Mouse (Mus musculus) CH12.LX (cell line): ENCODE measurements around the gene Btn1a1. TPM values are rescaled to one million over a fixed set of nuclear protein-coding genes. Genes with fewer than 3 reads are reported as not detected.

Source experiments
- DNase-seq: peaks from one replicate; pipeline ENCODE4 v3.0.0-alpha.2; 2013; ENCODE audit errors: extremely low read depth
- H3K27ac ChIP-seq: 2 replicates; pipeline ENCODE4 v1.5.1; 2012; ENCODE audit warnings: low read depth, mild to moderate bottlenecking, control low read depth, moderate library complexity; ENCODE audit not compliant: insufficient read depth
- H3K27me3 ChIP-seq: replicated peaks from 2 replicates; pipeline ENCODE3; 2012; ENCODE audit warnings: inconsistent platforms
- H3K36me3 ChIP-seq, 2 experiments: replicated peaks in 1 of 2; 2 replicates each; pipeline versions ENCODE3 to v1.6.1; 2012; ENCODE audit warnings: inconsistent platforms in 1 of 2, low read length in 1 of 2, mild to moderate bottlenecking in 1 of 2, mixed read lengths in 1 of 2, moderate library complexity in 1 of 2; ENCODE audit not compliant: control insufficient read depth in 1 of 2, insufficient read depth in 1 of 2
- H3K4me1 ChIP-seq, 2 experiments: 2 replicates each; pipeline ENCODE4 v1.6.1; 2012; ENCODE audit warnings: inconsistent platforms in 1 of 2, moderate library complexity in 1 of 2; ENCODE audit not compliant: insufficient read depth in 2 of 2, control insufficient read depth in 1 of 2
- H3K4me2 ChIP-seq: 2 replicates; pipeline ENCODE4 v1.6.1; 2012; ENCODE audit warnings: low read depth, mild to moderate bottlenecking, control low read depth; ENCODE audit not compliant: poor library complexity, insufficient read depth, severe bottlenecking
- H3K4me3 ChIP-seq, 3 experiments: fragments of 150-350 bp in 1 of 3; sonication (generic) in 1 of 3; replicated peaks in 1 of 3; 2 replicates each; pipeline versions ENCODE3 to v1.5.1; 2011 to 2012; ENCODE audit warnings: low read depth in 2 of 3, low read length in 2 of 3, mild to moderate bottlenecking in 2 of 3, moderate library complexity in 2 of 3, control low read depth in 1 of 3, improper control_type of control experiment in 1 of 3, inconsistent platforms in 1 of 3, mixed read lengths in 1 of 3; ENCODE audit not compliant: poor library complexity in 1 of 3
- H3K79me2 ChIP-seq: replicated peaks from 2 replicates; pipeline ENCODE4 v1.6.1; 2012; ENCODE audit warnings: mild to moderate bottlenecking, moderate library complexity; ENCODE audit not compliant: control insufficient read depth, poor library complexity, insufficient read depth, severe bottlenecking; ENCODE audit errors: extremely low read depth
- H3K9ac ChIP-seq: 2 replicates; pipeline ENCODE4 v1.6.1; 2012; ENCODE audit warnings: low read depth, mild to moderate bottlenecking, control low read depth, moderate library complexity; ENCODE audit not compliant: insufficient read depth
- H3K9me3 ChIP-seq: replicated peaks from 2 replicates; pipeline ENCODE3; 2012; ENCODE audit warnings: low read length, inconsistent platforms, mixed read lengths
- BHLHE40 ChIP-seq: IDR thresholded peaks from 2 replicates; pipeline ENCODE4 v1.6.1; 2011; ENCODE audit warnings: mild to moderate bottlenecking, low read depth, low read length, improper control_type of control experiment
- CHD1 ChIP-seq: IDR thresholded peaks from 2 replicates; pipeline ENCODE4 v1.6.1; 2012; ENCODE audit warnings: low read depth, low read length, improper control_type of control experiment, inconsistent platforms
- CHD2 ChIP-seq: IDR thresholded peaks from 2 replicates; pipeline ENCODE4 v1.6.1; 2011; ENCODE audit warnings: low read length, improper control_type of control experiment
- CTCF ChIP-seq, 2 experiments: IDR thresholded peaks in 1 of 2; conservative IDR thresholded peaks in 1 of 2; 2 replicates each; pipeline ENCODE4 v1.5.1; 2011 to 2012; ENCODE audit warnings: low read depth in 2 of 2, low read length in 2 of 2, improper control_type of control experiment in 1 of 2, inconsistent platforms in 1 of 2, mild to moderate bottlenecking in 1 of 2, moderate library complexity in 1 of 2
- E2F4 ChIP-seq: IDR thresholded peaks from 2 replicates; pipeline ENCODE4 v1.6.1; 2011; ENCODE audit warnings: low read depth, low read length, improper control_type of control experiment; ENCODE audit not compliant: insufficient replicate concordance
- ELF1 ChIP-seq: IDR thresholded peaks from 2 replicates; pipeline ENCODE4 v1.6.1; 2014; ENCODE audit warnings: low read depth, mild to moderate bottlenecking, inconsistent platforms, low read length, improper control_type of control experiment
- EP300 ChIP-seq: IDR thresholded peaks from 2 replicates; pipeline ENCODE4 v1.6.1; 2011; ENCODE audit warnings: low read length, improper control_type of control experiment
- ETS1 ChIP-seq: conservative IDR thresholded peaks from 2 replicates; pipeline ENCODE4 v1.6.1; 2012; ENCODE audit warnings: low read depth, mild to moderate bottlenecking, inconsistent platforms, low read length, improper control_type of control experiment, moderate library complexity
- HCFC1 ChIP-seq: IDR thresholded peaks from 2 replicates; pipeline ENCODE4 v1.6.1; 2012; ENCODE audit warnings: low read depth, mild to moderate bottlenecking, inconsistent platforms, low read length, improper control_type of control experiment
- IRF4 ChIP-seq: IDR thresholded peaks from 2 replicates; pipeline ENCODE4 v1.6.1; 2014; ENCODE audit warnings: low read depth, mild to moderate bottlenecking, inconsistent platforms, low read length, improper control_type of control experiment
- KAT2A ChIP-seq: IDR thresholded peaks from 2 replicates; pipeline ENCODE4 v1.6.1; 2012; ENCODE audit warnings: low read length, improper control_type of control experiment, inconsistent platforms; ENCODE audit not compliant: insufficient replicate concordance
- MAFK ChIP-seq: IDR thresholded peaks from 2 replicates; pipeline ENCODE4 v1.6.1; 2011; ENCODE audit warnings: low read length, improper control_type of control experiment; ENCODE audit not compliant: insufficient replicate concordance
- MAZ ChIP-seq: IDR thresholded peaks from 2 replicates; pipeline ENCODE4 v1.6.1; 2012; ENCODE audit warnings: low read depth, mild to moderate bottlenecking, inconsistent platforms, low read length, improper control_type of control experiment, moderate library complexity
- MEF2A ChIP-seq: IDR thresholded peaks from 2 replicates; pipeline ENCODE4 v1.6.1; 2014; ENCODE audit warnings: low read depth, mild to moderate bottlenecking, inconsistent platforms, low read length, improper control_type of control experiment, borderline replicate concordance
- MXI1 ChIP-seq: IDR thresholded peaks from 2 replicates; pipeline ENCODE4 v1.6.1; 2011; ENCODE audit warnings: mild to moderate bottlenecking, low read depth, low read length, improper control_type of control experiment
- MYC ChIP-seq: IDR thresholded peaks from 2 replicates; pipeline ENCODE4 v1.6.1; 2011; ENCODE audit warnings: low read depth, mild to moderate bottlenecking, improper control_type of control experiment, low read length
- NELFE ChIP-seq: IDR thresholded peaks from 2 replicates; pipeline ENCODE4 v1.6.1; 2011; ENCODE audit warnings: low read depth, low read length, improper control_type of control experiment
- NRF1 ChIP-seq: IDR thresholded peaks from 2 replicates; pipeline ENCODE4 v1.6.1; 2014; ENCODE audit warnings: low read depth, mild to moderate bottlenecking, inconsistent platforms, low read length, improper control_type of control experiment, moderate library complexity
- POLR2A ChIP-seq: IDR thresholded peaks from 2 replicates; pipeline ENCODE4 v1.6.1; 2011; ENCODE audit warnings: low read depth, mild to moderate bottlenecking, improper control_type of control experiment, low read length
- POLR2AphosphoS2 ChIP-seq: IDR thresholded peaks from 2 replicates; pipeline ENCODE4 v1.6.1; 2011; ENCODE audit warnings: low read depth, low read length, improper control_type of control experiment
- RAD21 ChIP-seq: IDR thresholded peaks from 2 replicates; pipeline ENCODE4 v1.6.1; 2011; ENCODE audit warnings: low read depth, mild to moderate bottlenecking, low read length, improper control_type of control experiment, moderate library complexity
- SIN3A ChIP-seq: IDR thresholded peaks from 2 replicates; pipeline ENCODE4 v1.6.1; 2012; ENCODE audit warnings: low read length, improper control_type of control experiment, inconsistent platforms
- TBP ChIP-seq: conservative IDR thresholded peaks from 2 replicates; pipeline ENCODE4 v1.6.1; 2011; ENCODE audit warnings: low read depth, low read length, improper control_type of control experiment
- TCF12 ChIP-seq: IDR thresholded peaks from 2 replicates; pipeline ENCODE4 v1.6.1; 2014; ENCODE audit warnings: low read depth, mild to moderate bottlenecking, inconsistent platforms, low read length, improper control_type of control experiment
- UBTF ChIP-seq: IDR thresholded peaks from 2 replicates; pipeline ENCODE4 v1.6.1; 2012; ENCODE audit warnings: low read depth, mild to moderate bottlenecking, inconsistent platforms, low read length, improper control_type of control experiment, moderate library complexity
- USF1 ChIP-seq: IDR thresholded peaks from 2 replicates; pipeline ENCODE4 v1.6.1; 2014; ENCODE audit warnings: low read depth, mild to moderate bottlenecking, inconsistent platforms, low read length, improper control_type of control experiment
- ZKSCAN1 ChIP-seq: IDR thresholded peaks from 2 replicates; pipeline ENCODE4 v1.6.1; 2012; ENCODE audit warnings: low read depth, inconsistent platforms, low read length, improper control_type of control experiment, borderline replicate concordance
- ZMIZ1 ChIP-seq: IDR thresholded peaks from 2 replicates; pipeline ENCODE4 v1.6.1; 2012; ENCODE audit warnings: low read depth, mild to moderate bottlenecking, inconsistent platforms, low read length, improper control_type of control experiment
- ZNF384 ChIP-seq: IDR thresholded peaks from 2 replicates; pipeline ENCODE4 v1.6.1; 2012; ENCODE audit warnings: low read depth, low read length, improper control_type of control experiment, inconsistent platforms
- dilution Hi-C: fragments of 300-500 bp; cut with MboI; formaldehyde crosslinking; loops from 2 replicates; pipeline ENCODE4 v1.14.3; 2020; ENCODE audit warnings: low sequenced_read_pairs; ENCODE audit not compliant: extremely low pct_unique_long_range_greater_than_20kb, extremely low pct_ligation_motif_present
- in situ Hi-C: fragments of 300-500 bp; cut with MboI; formaldehyde crosslinking; loops from 3 replicates; pipeline ENCODE4 v1.14.3; 2019; ENCODE audit warnings: low sequenced_read_pairs, low pct_ligation_motif_present, low pct_unique_long_range_greater_than_20kb, mixed read lengths
- polyA plus RNA-seq: library from polyadenylated mRNA; unstranded; fragments of >175 nt; gene quantifications from 2 replicates; pipeline ENCODE4 v1.2.1, GENCODE M21; 2012; ENCODE audit warnings: low read depth; ENCODE audit not compliant: insufficient read length
- total RNA-seq, 2 experiments: library from RNA; depleted of rRNA; stranded (reverse); fragments of 300-350 nt in 1 of 2; fragments of >200 nt in 1 of 2; gene quantifications; 2 replicates each; pipeline ENCODE4 v1.2.3; 2012 to 2014

Btn1a1 gene
- total and polyA plus RNA-seq, 3 experiments = 0.20 to 0.51 (median 0.21) TPM

- TF ChIP-seq ELF1 (peak; percentile 97), MAFK (peak; percentile 97), BHLHE40 (no peak), MAZ (no peak), ZKSCAN1 (no peak), POLR2AphosphoS2 (no peak), USF1 (no peak), RAD21 (no peak)
Measured at GRCm38 (mm10) chr13:23446498-23446952, 19.2 kb downstream of the Btn1a1 start (continued).

GRCm38 (mm10) chr13:23445561-23446320 lies 20.0 kb downstream of the Btn1a1 start:
- dilution Hi-C loops = no loop called here
- Histone ChIP-seq H3K9me3 (no peaks in the 10 kb centered on the region), H3K4me3 (peak overlapping the region; percentile 78 to 91 (median 80)), H3K27me3 (no peaks in the 10 kb centered on the region), H3K4me2 (peak overlapping the region; percentile 85), H3K36me3 (no peaks in the 10 kb centered on the region), H3K9ac (peak overlapping the region; percentile 90), H3K27ac (peak overlapping the region; percentile 85), H3K79me2 (no peaks in the 10 kb centered on the region), H3K4me1 (peaks cover 0 to 27% of the 10 kb centered on the region in 2 experiments; a peak in 2 of 4 replicates)
- DNase-seq = peak; percentile 91
- TF ChIP-seq ZKSCAN1 = no peak
- no peak for TF ChIP-seq MAZ
- TF ChIP-seq NRF1 = peak; percentile 64
- peak; percentile 33; the same call in 1 of the 2 replicates for TF ChIP-seq SIN3A
- TF ChIP-seq CTCF (conservative IDR thresholded peaks at IDR 0.05 in 1 of 2, IDR thresholded peaks at IDR 0.05 in 1 of 2; ENCODE audit: low read depth in 2 of 2, low read length in 2 of 2) = no peak
- TF ChIP-seq IRF4 = peak; percentile 66; the same call in 1 of the 2 replicates
- peak; percentile 70; the same call in 1 of the 2 replicates for TF ChIP-seq MXI1
- TF ChIP-seq ELF1 = peak; percentile 95
- 0 out of 2 replicates have a peak, but pooled peaks have one; percentile 86 for TF ChIP-seq E2F4
- no peak for TF ChIP-seq CHD2
- no peak for TF ChIP-seq ETS1
- peak; percentile 96 for TF ChIP-seq UBTF
- TF ChIP-seq ZMIZ1 = no peak
- peak; percentile 97 for TF ChIP-seq MAFK
- TF ChIP-seq EP300 = no peak
- TF ChIP-seq MYC = no peak
- TF ChIP-seq TBP = peak; percentile 100
- peak; percentile 74; the same call in 1 of the 2 replicates for TF ChIP-seq MEF2A
- peak; percentile 82 for TF ChIP-seq HCFC1
- TF ChIP-seq BHLHE40 = peak; percentile 62; the same call in 1 of the 2 replicates
- TF ChIP-seq USF1 = no peak
- TF ChIP-seq ZNF384 = no peak
- peak; percentile 80 for TF ChIP-seq POLR2A
- TF ChIP-seq KAT2A = peak; percentile 93
- 0 out of 2 replicates have a peak, but pooled peaks have one; percentile 42 for TF ChIP-seq CHD1
- peak; percentile 76 for TF ChIP-seq NELFE
- peak; percentile 80; the same call in 1 of the 2 replicates for TF ChIP-seq TCF12
- in situ Hi-C loops = loop anchor here (25.0 kb wide), 2 partner anchors 1508 to 1583 kb away; partner anchors contain the start of gene Zfp184
